Mouse (Mus musculus) brain, embryonic 14.5 days (tissue): Measurements from ENCODE around the gene Zfx. TPM values are rescaled to one million over a fixed set of nuclear protein-coding genes. Genes with fewer than 3 reads are reported as not detected.

Experiments used
- DNase-seq: peaks from one replicate; pipeline ENCODE4 v3.0.0-alpha.2; 2011; ENCODE audit warnings: low read depth
- CTCF ChIP-seq: fragments of 200-500 bp; IDR thresholded peaks from 2 replicates; pipeline ENCODE4 v1.5.1; 2012; ENCODE audit warnings: inconsistent platforms, mild to moderate bottlenecking, moderate library complexity, borderline replicate concordance; ENCODE audit not compliant: insufficient read depth, insufficient read length; ENCODE audit errors: extremely low read depth
- POLR2A ChIP-seq: fragments of 200-500 bp; IDR thresholded peaks from 2 replicates; pipeline ENCODE4 v1.6.1; 2012; ENCODE audit warnings: mild to moderate bottlenecking, inconsistent platforms, borderline replicate concordance; ENCODE audit not compliant: poor library complexity, insufficient read depth, insufficient read length, severe bottlenecking; ENCODE audit errors: extremely low read depth
- polyA plus RNA-seq: library from polyadenylated mRNA; depleted of rRNA; stranded (reverse); fragments of >200 nt; gene quantifications from 2 replicates; pipeline ENCODE4 v1.2.3, GENCODE M21; 2012

Zfx gene
- polyA plus RNA-seq, 1 experiment, result 16.4 TPM

- no peak for TF ChIP-seq POLR2A
- TF ChIP-seq CTCF, result no peak
- DNase-seq, result peak; percentile 19
Measured at GRCm38 (mm10) chrX:94121161-94121856, 2.2 kb downstream of the Zfx start.

GRCm38 (mm10) chrX:94118350-94118749 is 5.2 kb downstream of the Zfx start:
- TF ChIP-seq POLR2A, result no peak
- no peak for TF ChIP-seq CTCF
- no peak for DNase-seq

GRCm38 (mm10) chrX:94115882-94116281 is 7.6 kb downstream of the Zfx start:
- no peak for DNase-seq
- TF ChIP-seq POLR2A (no peak), CTCF (no peak)

- TF ChIP-seq POLR2A (no peak), CTCF (no peak)
- DNase-seq, result no peak
Measured at GRCm38 (mm10) chrX:94105964-94106363, 17.5 kb downstream of the Zfx start.

- no peak for TF ChIP-seq CTCF
- no peak for TF ChIP-seq POLR2A
- no peak for DNase-seq
Measured at GRCm38 (mm10) chrX:94102938-94103337, 20.6 kb downstream of the Zfx start.

DNA sequence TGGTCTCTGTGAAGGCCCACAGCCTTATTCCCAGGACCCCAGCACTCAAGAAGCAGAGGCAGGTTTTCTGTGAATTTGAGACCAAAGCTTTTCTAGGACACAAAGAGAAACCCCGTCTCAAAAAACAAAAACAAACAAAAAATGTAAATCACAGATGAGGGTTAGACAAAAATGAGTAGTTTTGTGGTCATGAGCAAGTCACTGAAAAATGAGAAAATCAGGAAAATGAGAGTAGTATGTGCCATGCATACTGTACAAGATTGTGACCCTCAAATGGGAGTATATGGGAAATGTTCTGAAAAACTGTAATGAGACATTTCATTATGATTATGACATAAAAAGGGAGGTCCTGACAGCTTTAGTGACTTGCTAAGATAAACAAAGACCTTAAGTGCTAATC is 22.9 kb downstream of the Zfx start:
- TF ChIP-seq CTCF, result no peak
- TF ChIP-seq POLR2A, result no peak
- no peak for DNase-seq

GRCm38 (mm10) chrX:94091001-94091400 is 32.5 kb downstream of the Zfx start:
- TF ChIP-seq CTCF (no peak), POLR2A (no peak)
- no peak for DNase-seq

DNA sequence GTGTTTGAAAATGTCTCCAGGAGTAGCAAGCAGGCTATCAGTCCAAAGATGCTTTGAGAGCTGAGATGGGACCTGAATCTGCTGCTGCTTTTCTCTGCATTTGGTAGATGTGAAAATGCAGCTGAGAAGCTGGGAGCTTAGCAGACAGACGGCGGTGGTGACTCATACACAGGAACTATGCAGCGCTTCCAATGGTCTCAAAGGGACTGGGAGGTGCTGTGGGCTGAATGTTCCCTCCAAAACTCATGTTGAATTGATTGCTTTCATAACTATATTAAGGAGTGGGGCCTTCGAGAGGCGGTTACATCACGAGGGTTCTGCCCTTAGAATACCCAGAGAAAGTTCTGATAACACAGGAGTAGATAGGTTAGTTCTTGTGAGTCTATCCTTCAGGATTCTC is 62.3 kb downstream of the Zfx start:
- TF ChIP-seq POLR2A (no peak), CTCF (no peak)
- peak; percentile 14 for DNase-seq

- TF ChIP-seq CTCF (no peak), POLR2A (no peak)
- no peak for DNase-seq
Measured at GRCm38 (mm10) chrX:94060751-94061150, 62.8 kb downstream of the Zfx start.

GRCm38 (mm10) chrX:94058748-94059147 is 64.8 kb downstream of the Zfx start:
- peak; percentile 3 for DNase-seq
- no peak for TF ChIP-seq CTCF

GRCm38 (mm10) chrX:94049048-94049447 is 74.5 kb downstream of the Zfx start:
- no peak for DNase-seq
- no peak for TF ChIP-seq CTCF
- no peak for TF ChIP-seq POLR2A

DNA sequence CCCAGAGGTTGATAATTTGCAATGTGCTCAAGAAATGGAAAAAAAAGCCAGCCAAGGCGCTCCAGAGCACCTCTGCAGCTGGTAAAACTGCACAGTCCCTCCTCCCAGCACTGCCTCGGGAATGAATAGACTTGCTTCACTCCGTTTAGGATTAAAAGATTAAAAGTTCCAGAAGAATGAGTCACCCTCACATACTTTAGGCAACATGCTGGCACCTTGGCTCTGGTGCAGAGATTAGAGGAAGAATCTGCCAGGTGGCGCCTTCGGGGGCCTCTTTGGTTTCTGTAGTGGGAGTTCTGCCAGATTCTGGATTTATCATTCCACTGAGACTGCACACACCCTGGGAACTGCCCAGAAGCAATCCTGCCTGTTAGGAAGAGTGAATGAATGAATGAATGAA is 75.5 kb downstream of the Zfx start:
- peak; percentile 66 for DNase-seq
- TF ChIP-seq POLR2A, result no peak
- TF ChIP-seq CTCF, result no peak

DNA sequence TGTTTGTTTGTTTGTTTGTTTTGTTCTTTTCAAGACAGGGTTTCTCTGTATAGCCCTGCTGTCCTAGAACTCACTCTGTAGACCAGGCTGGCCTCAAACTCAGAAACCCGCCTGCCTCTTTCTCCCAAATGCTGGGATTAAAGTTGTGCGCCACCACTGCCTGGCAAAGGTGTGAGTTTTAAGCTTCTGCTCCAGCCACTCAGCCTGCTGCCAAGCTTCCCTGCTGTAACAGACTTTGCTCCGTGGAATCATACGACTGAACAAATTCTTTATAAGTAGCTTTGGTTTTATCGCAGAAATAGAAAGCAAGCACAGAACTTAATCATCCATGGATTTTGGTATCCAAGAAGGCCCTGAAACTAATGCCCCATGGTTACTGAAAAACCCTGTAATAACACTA is 76.1 kb downstream of the Zfx start:
- DNase-seq, result no peak
- TF ChIP-seq CTCF, result no peak
- TF ChIP-seq POLR2A, result no peak

DNA sequence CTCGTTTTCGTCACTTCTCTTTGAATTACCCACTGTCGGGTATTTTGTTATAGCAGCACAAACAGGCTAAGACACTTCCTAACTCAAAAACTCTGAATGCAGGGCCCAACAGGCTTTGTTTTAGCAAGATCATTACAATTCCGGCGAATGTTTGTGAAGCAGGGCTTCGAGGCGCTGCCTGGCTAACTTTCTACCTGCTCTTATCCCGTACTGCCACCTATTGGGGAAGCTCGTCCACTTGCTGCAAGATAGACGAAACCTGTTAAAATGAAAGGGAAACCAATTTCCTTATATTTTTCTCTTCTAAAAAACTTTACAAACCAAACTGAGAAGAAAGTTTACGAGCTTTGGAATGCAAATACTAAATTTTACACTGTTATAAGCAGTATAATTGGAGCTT is 90.6 kb downstream of the Zfx start:
- peak; percentile 75 for DNase-seq
- TF ChIP-seq POLR2A (no peak), CTCF (peak; percentile 58; the same call in 1 of the 2 replicates)
